Mouse (Mus musculus): ENCODE measurements at regions not wholly inside any gene's neighbourhood (a gene's known extent, or its start where the extent isn't known, plus 50 kb on each side); places are given as distances from the start of the nearest gene placed in this dataset.

GRCm38 (mm10) chr10:43655082-43655671 lies 77.1 kb downstream of the Cd24a start:
- TF ChIP-seq POU5F1 (IDR thresholded peaks at IDR 0.05; ENCODE audit: borderline replicate concordance, low read length) (no peak), CTCF (conservative IDR thresholded peaks at IDR 0.05; ENCODE audit: low read length) (no peak)

All from E14TG2a.4 (cell line).